Mouse (Mus musculus): ENCODE measurements around the gene Tbpl1. TPM values are rescaled to one million over a fixed set of nuclear protein-coding genes. Genes with fewer than 3 reads are reported as not detected.

Gene Tbpl1
- polyA plus RNA-seq, 1 experiment from 2014 or later = 115 TPM

GRCm38 (mm10) chr10:22658534-22659385 lies 73.0 kb downstream of the Tbpl1 start:
- peak overlapping the region; percentile 77 for H3K27ac ChIP-seq
- peak; percentile 92 for ATAC-seq (ENCODE audit: low FRiP score)
- no peak overlapping the region for H3K9ac ChIP-seq
- no peak overlapping the region for H3K4me3 ChIP-seq
- H3K4me2 ChIP-seq = peak overlapping the region; percentile 42
- WGBS = 21% methylated on average over 23 of the region's 23 CpGs
- H3K9me3 ChIP-seq = no peaks in the 10 kb centered on the region
- H3K4me1 ChIP-seq (replicated peaks) = peaks cover 13% of the 10 kb centered on the region
- H3K36me3 ChIP-seq = no peaks in the 10 kb centered on the region
- no peaks in the 10 kb centered on the region for H3K27me3 ChIP-seq

Small RNA genes within 50 kb of the gene (microRNA-seq; reads per million reads assigned to microRNA genes)
- not detected for gene Mir7663

Other genes with a start within 250 kb of the Tbpl1 start
- gene Slc2a12, start 86.9 kb downstream of the Tbpl1 start, polyA plus RNA-seq (2015; fragmentation: Nextera tagmentation; extraction: Ambion mirVana) = 4.2 and 5.2 TPM in 2 replicates
- gene Tcf21, start 88.2 kb upstream of the Tbpl1 start, polyA plus RNA-seq (2015; fragmentation: Nextera tagmentation; extraction: Ambion mirVana) = 1.0 and 1.5 TPM in 2 replicates

Data from hindbrain, embryonic 13.5 days (tissue).